Mouse (Mus musculus): Measurements from ENCODE around the gene Slc6a19. TPM values are rescaled to one million over a fixed set of nuclear protein-coding genes. Genes with fewer than 3 reads are reported as not detected.

Slc6a19 gene
- not detected in 2 replicates for polyA plus RNA-seq (2012; ENCODE audit: low replicate concordance)

GRCm38 (mm10) chr13:73704694-73705325 lies at the start of gene Slc6a19:
Slc6a19 (minus strand) TSS chr13:73704865.

DNA sequence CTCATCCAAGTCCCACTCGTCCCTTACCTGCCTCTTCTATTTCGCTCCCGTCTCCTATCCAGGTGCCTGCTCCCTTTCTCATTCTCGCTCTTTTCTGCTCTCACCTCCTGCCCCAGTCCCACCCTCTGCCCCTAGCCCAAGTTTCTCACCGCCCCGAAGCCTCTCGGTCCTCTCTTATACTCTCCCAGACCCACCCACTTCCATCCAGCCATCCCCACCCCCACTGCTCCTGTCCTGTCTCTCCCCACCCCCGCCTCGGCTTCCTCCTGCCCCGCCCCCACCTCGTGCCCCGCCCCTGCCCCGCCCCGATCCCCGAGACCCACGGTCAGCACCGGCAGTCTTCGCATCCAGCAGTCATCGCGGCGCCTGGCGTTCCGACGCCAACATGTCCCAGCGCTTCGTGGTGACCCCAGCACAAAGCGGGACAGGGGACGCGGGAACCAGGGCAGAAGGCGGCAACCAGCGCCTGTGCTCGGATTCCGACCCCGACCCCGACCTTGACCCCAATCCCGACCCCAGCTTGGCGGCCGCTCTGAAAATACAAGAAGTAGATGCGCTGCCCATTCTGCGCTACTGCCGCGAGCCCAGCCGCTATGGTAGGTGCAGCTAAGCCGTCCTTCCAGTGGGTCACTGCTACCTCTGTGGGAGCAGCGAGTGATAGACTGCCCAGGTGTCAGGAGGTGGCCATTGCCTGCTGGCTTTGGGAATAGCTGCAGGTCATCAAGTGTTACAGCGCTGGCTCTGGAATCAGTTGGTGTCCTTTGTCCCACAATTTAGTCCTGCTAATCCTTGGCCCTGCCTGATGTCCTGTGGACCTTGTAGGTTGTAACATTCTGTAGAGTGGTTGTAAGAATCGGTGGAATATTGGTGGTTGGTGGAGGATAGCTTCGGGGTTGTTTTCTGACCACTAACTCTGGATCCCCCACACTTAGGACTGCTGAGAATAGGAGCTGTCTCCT lies 28.4 kb upstream of the Slc6a19 start, which contains the start of gene Slc12a7:
Slc12a7 (plus strand) TSS at position 353 of the 959 bp plus-strand sequence.

GRCm38 (mm10) chr13:73677853-73678252 lies 26.8 kb downstream of the Slc6a19 start, which contains the start of gene Slc6a18:
Slc6a18 (minus strand) TSS chr13:73678023.

Other genes starting within 250 kb of the Slc6a19 start
- 41.9 and 65.7 TPM in 2 replicates for gene Lpcat1, start 237.7 kb downstream of the Slc6a19 start, polyA plus RNA-seq (2012; ENCODE audit: low replicate concordance)
- gene Slc6a3, start 168.1 kb downstream of the Slc6a19 start, polyA plus RNA-seq (2012; ENCODE audit: low replicate concordance) = 0.07 and 0.33 TPM in 2 replicates
- gene Clptm1l, start 100.9 kb downstream of the Slc6a19 start, polyA plus RNA-seq (2012; ENCODE audit: low replicate concordance) = 12.7 and 63.2 TPM in 2 replicates
- 0.08 and 0.23 TPM in 2 replicates for gene Tert, start 78.0 kb downstream of the Slc6a19 start, polyA plus RNA-seq (2012; ENCODE audit: low replicate concordance)
- not detected in 2 replicates for gene Slc6a18, start 26.8 kb downstream of the Slc6a19 start, polyA plus RNA-seq (2012; ENCODE audit: low replicate concordance)
- gene Slc12a7, start 28.2 kb upstream of the Slc6a19 start, polyA plus RNA-seq (2012; ENCODE audit: low replicate concordance) = 8.4 and 15.5 TPM in 2 replicates
- 0.18 TPM in 1 of 2 replicates, not detected in the other for gene Nkd2, start 142.8 kb upstream of the Slc6a19 start, polyA plus RNA-seq (2012; ENCODE audit: low replicate concordance)
- 1.2 and 2.6 TPM in 2 replicates for gene Trip13, start 232.9 kb upstream of the Slc6a19 start, polyA plus RNA-seq (2012; ENCODE audit: low replicate concordance)
- gene Brd9, start 232.9 kb upstream of the Slc6a19 start, polyA plus RNA-seq (2012; ENCODE audit: low replicate concordance) = 19.2 and 21.4 TPM in 2 replicates

All from leukemia stem cell, adult 10-12 weeks (primary cell).